Mouse (Mus musculus) C2C12 (cell line): ENCODE data around the gene Cdk17.
"Not testable (repeated sequence)": the region's sequence is repeated elsewhere in the genome, so short reads cannot be mapped to it uniquely, and the experiment has no call there.

Source experiments
- CEBPB ChIP-seq: IDR thresholded peaks from one replicate; pipeline ENCODE4 v1.6.1; 2011; ENCODE audit warnings: low read depth, mild to moderate bottlenecking, control low read depth, moderate library complexity
- CTCF ChIP-seq: IDR thresholded peaks from one replicate; pipeline ENCODE4 v1.5.1; 2011; ENCODE audit not compliant: control insufficient read depth, insufficient read depth, insufficient read length
- MAX ChIP-seq: IDR thresholded peaks from one replicate; pipeline ENCODE4 v1.6.1; 2011; ENCODE audit warnings: mild to moderate bottlenecking, control low read depth
- MYOD1 ChIP-seq: IDR thresholded peaks from one replicate; pipeline ENCODE4 v1.6.1; 2011; ENCODE audit warnings: low read depth; ENCODE audit not compliant: control insufficient read depth, insufficient read length
- MYOG ChIP-seq: IDR thresholded peaks from one replicate; pipeline ENCODE4 v1.6.1; 2011; ENCODE audit not compliant: control insufficient read depth, insufficient read length; ENCODE audit errors: extremely low read depth
- USF1 ChIP-seq: IDR thresholded peaks from one replicate; pipeline ENCODE4 v1.6.1; 2011; ENCODE audit warnings: low read depth, mild to moderate bottlenecking, control low read depth, moderate library complexity

- not testable (repeated sequence) for TF ChIP-seq CTCF, CEBPB, USF1, MYOD1, MYOG, MAX
Observed at GRCm38 (mm10) chr10:93153404-93153803, 7.3 kb upstream of the Cdk17 start.
